Mouse (Mus musculus) hindbrain, embryonic 16.5 days (tissue): ENCODE data around the gene Fbxo36. TPM values are rescaled to one million over a fixed set of nuclear protein-coding genes. Genes with fewer than 3 reads are reported as not detected.

Experiments
- ATAC-seq: fragments of 200-750 bp; cut with Nextera tagmentation; 2 replicates; pipeline ENCODE4 v1.8.0; 2017; ENCODE audit warnings: moderate TSS enrichment, moderate library complexity
- H3K27ac ChIP-seq: fragments of 300-500 bp; sonication (generic); 2 replicates; pipeline ENCODE4 v1.5.1; 2014; ENCODE audit warnings: low read depth, mild to moderate bottlenecking, control low read depth, low read length, moderate library complexity
- H3K27me3 ChIP-seq: fragments of 300-500 bp; sonication (generic); replicated peaks from 2 replicates; pipeline ENCODE4 v1.6.1; 2014; ENCODE audit warnings: low read length; ENCODE audit not compliant: control insufficient read depth, insufficient read depth
- H3K36me3 ChIP-seq: fragments of 300-500 bp; sonication (generic); 2 replicates; pipeline ENCODE4 v1.6.1; 2014; ENCODE audit warnings: mild to moderate bottlenecking, low read length, moderate library complexity, mixed read lengths; ENCODE audit not compliant: control insufficient read depth, insufficient read depth
- H3K4me1 ChIP-seq: fragments of 300-500 bp; sonication (generic); 2 replicates; pipeline ENCODE4 v1.6.1; 2014; ENCODE audit warnings: low read depth, low read length; ENCODE audit not compliant: control insufficient read depth, insufficient read depth
- H3K4me2 ChIP-seq: fragments of 300-500 bp; sonication (generic); 2 replicates; pipeline ENCODE4 v1.6.1; 2014; ENCODE audit warnings: mild to moderate bottlenecking, low read length, control low read depth, moderate library complexity
- H3K4me3 ChIP-seq: fragments of 300-500 bp; sonication (generic); 2 replicates; pipeline ENCODE4 v1.5.1; 2014; ENCODE audit warnings: mild to moderate bottlenecking, low read length, control low read depth, moderate library complexity
- H3K9ac ChIP-seq: fragments of 300-500 bp; sonication (generic); 2 replicates; pipeline ENCODE4 v1.6.1; 2014; ENCODE audit warnings: low read depth, mild to moderate bottlenecking, control low read depth, low read length, moderate library complexity
- H3K9me3 ChIP-seq: fragments of 300-500 bp; sonication (generic); 2 replicates; pipeline ENCODE4 v1.6.1; 2014; ENCODE audit warnings: mild to moderate bottlenecking, low read length, moderate library complexity; ENCODE audit not compliant: control insufficient read depth
- WGBS: fragments of 180-500 bp; shearing (Covaris S2); extraction: QIAGEN DNeasy Blood & Tissue Kit; methylation state at CpG from one replicate; pipeline ENCODE4 v1.1.7; 2014; 5-methylcytosine and 5-hydroxymethylcytosine counted together
- polyA plus RNA-seq: library from polyadenylated mRNA; unstranded; fragments of >200 nt; fragmentation: Nextera tagmentation; extraction: Ambion mirVana; gene quantifications from 2 replicates; pipeline ENCODE4 v1.2.1, GENCODE M21; 2015

The Fbxo36 gene
- polyA plus RNA-seq, 1 experiment from 2014 or later: 6.1 TPM

GRCm38 (mm10) chr1:84881248-84882065 is 41.8 kb downstream of the Fbxo36 start:
- no peak overlapping the region for H3K4me3 ChIP-seq
- H3K27me3 ChIP-seq: no peaks in the 10 kb centered on the region
- 66% methylated on average over 11 of the region's 11 CpGs for WGBS

DNA sequence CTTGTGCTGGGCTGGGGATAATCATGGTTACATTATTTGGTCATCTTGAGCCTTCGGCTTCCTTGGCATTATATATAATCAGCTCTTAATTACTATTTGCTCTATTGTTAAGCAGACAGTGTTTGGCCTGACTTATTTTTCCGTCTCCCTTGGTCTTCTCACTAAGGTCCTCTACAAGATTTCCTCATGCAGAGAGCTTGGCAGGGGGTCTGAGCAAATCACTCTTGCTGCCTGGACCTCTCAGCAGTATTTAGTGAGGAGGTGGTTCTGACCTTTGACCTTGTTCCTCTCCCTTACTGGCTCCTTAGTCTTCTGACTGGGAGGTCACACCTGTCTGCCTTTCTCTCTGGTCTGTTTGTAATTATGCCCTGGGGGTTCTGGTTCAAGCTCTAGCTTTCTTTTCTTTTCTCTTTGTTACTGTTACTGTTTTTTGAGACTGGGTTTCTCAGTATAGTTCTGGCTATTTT is 42.5 kb downstream of the Fbxo36 start:
- Histone ChIP-seq H3K9me3 (no peaks in the 10 kb centered on the region), H3K4me1 (no peaks in the 10 kb centered on the region), H3K4me2 (no peak overlapping the region), H3K4me3 (no peak overlapping the region), H3K36me3 (no peaks in the 10 kb centered on the region), H3K27me3 (no peaks in the 10 kb centered on the region), H3K9ac (no peak overlapping the region), H3K27ac (no peak overlapping the region)
- 39% methylated on average over 2 of the region's 2 CpGs for WGBS
- ATAC-seq: no peak

More at GRCm38 (mm10) chr1:84881248-84882065, 41.8 kb downstream of the Fbxo36 start:
- no peaks in the 10 kb centered on the region for H3K9me3 ChIP-seq
- H3K9ac ChIP-seq: no peak overlapping the region
- no peak for ATAC-seq
- H3K4me2 ChIP-seq: no peak overlapping the region
- H3K4me1 ChIP-seq: no peaks in the 10 kb centered on the region
- no peak overlapping the region for H3K27ac ChIP-seq
- H3K36me3 ChIP-seq: no peaks in the 10 kb centered on the region

- H3K4me1 ChIP-seq: no peaks in the 10 kb centered on the region
- H3K9me3 ChIP-seq: no peaks in the 10 kb centered on the region
- no peak for ATAC-seq
- H3K4me3 ChIP-seq: no peak overlapping the region
- 96% methylated on average over 4 of the region's 4 CpGs for WGBS
- H3K36me3 ChIP-seq: no peaks in the 10 kb centered on the region
- no peak overlapping the region for H3K27ac ChIP-seq
- H3K9ac ChIP-seq: no peak overlapping the region
- H3K4me2 ChIP-seq: no peak overlapping the region
- H3K27me3 ChIP-seq: no peaks in the 10 kb centered on the region
Measured at GRCm38 (mm10) chr1:84882937-84883336, 43.3 kb downstream of the Fbxo36 start.

DNA sequence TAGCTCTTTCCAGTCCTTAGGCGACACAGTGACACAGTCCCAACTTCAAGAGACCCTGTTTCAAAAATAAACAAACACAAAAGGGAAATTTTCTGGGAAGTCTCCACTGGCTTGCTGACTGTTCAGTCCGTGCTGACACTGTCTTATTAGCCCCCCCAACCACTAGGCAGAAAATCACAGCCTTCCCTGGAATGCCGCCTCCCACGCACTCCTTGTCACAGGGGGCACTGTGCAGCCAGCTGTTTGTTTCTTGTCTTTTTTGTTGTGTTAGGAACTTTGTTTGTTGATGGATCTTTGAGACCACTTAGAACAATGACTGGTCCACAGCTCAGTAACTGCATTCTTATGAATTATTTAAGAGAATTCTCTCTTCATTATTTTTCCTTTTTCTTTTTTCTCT is 44.2 kb downstream of the Fbxo36 start:
- no peak overlapping the region for H3K4me3 ChIP-seq
- no peaks in the 10 kb centered on the region for H3K4me1 ChIP-seq
- no peaks in the 10 kb centered on the region for H3K27me3 ChIP-seq
- ATAC-seq: no peak
- no peak overlapping the region for H3K4me2 ChIP-seq
- no peaks in the 10 kb centered on the region for H3K36me3 ChIP-seq
- H3K9ac ChIP-seq: no peak overlapping the region
- no peak overlapping the region for H3K27ac ChIP-seq
- 61% methylated on average over 4 of the region's 4 CpGs for WGBS
- H3K9me3 ChIP-seq: no peaks in the 10 kb centered on the region

DNA sequence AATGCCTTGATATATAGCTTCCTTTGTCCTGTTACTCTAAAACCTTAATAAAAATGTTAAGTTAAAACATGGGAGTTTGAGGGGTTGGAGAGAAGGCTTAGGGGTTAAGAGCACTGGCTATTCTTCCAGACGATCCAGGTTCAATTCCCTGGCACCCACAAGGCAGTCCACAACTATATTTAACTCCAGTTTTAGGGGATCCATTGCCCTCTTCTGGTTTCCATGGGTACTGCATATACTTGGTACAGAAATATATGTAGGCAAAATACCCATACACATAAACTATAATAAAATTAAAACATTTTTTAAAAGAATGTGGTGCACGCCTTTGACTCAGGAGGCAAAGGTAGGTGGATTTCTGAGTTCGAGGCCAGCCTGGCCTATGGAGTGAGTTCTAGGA is 45.5 kb downstream of the Fbxo36 start:
- Histone ChIP-seq H3K4me3 (no peak overlapping the region), H3K4me1 (no peaks in the 10 kb centered on the region; the same call in 1 of the 2 replicates), H3K27ac (no peak overlapping the region), H3K9me3 (no peaks in the 10 kb centered on the region), H3K4me2 (no peak overlapping the region), H3K27me3 (no peaks in the 10 kb centered on the region), H3K36me3 (no peaks in the 10 kb centered on the region), H3K9ac (no peak overlapping the region)
- ATAC-seq: no peak
- WGBS: 82% methylated on average over 3 of the region's 3 CpGs

DNA sequence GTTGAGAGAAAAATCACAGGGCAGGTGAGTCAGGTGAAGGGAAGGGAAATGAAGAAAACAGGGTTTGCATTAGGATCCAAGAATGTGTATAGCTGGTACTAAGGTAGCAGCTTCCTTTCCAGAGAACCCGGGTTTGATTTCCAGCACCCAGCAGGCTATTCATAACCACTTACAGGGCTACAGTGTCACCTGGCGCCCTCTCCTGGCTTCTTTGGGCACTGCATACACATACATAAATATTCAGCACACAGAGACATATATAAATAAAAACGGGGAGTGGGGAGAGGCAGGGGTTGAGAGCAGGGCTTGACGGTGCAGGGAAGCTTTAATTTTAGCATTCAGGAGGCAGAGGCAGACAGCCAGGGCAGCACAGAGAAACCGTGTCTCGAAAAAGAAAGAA is 46.3 kb downstream of the Fbxo36 start:
- WGBS: 88% methylated on average over 6 of the region's 6 CpGs
- H3K4me1 ChIP-seq: no peaks in the 10 kb centered on the region; the same call in 1 of the 2 replicates
- no peaks in the 10 kb centered on the region for H3K9me3 ChIP-seq
- H3K27ac ChIP-seq: no peak overlapping the region
- H3K27me3 ChIP-seq: no peaks in the 10 kb centered on the region
- no peak overlapping the region for H3K9ac ChIP-seq
- H3K4me2 ChIP-seq: no peak overlapping the region
- ATAC-seq: no peak
- no peak overlapping the region for H3K4me3 ChIP-seq
- no peaks in the 10 kb centered on the region for H3K36me3 ChIP-seq

GRCm38 (mm10) chr1:84889330-84890004 is 49.8 kb downstream of the Fbxo36 start:
- Histone ChIP-seq H3K4me3 (no peak overlapping the region), H3K36me3 (no peaks in the 10 kb centered on the region), H3K27me3 (no peaks in the 10 kb centered on the region), H3K4me2 (peak overlapping the region; percentile 11), H3K27ac (peak overlapping the region; percentile 29; the same call in 1 of the 2 replicates), H3K4me1 (no peaks in the 10 kb centered on the region; the same call in 1 of the 2 replicates), H3K9ac (no peak overlapping the region), H3K9me3 (no peaks in the 10 kb centered on the region)
- 49% methylated on average over 8 of the region's 8 CpGs for WGBS
- 0 out of 2 replicates have a peak, but pooled peaks have one; percentile 41 for ATAC-seq

- WGBS: 12% methylated on average over 7 of the region's 7 CpGs
- H3K9ac ChIP-seq: no peak overlapping the region
- no peaks in the 10 kb centered on the region for H3K27me3 ChIP-seq
- H3K4me1 ChIP-seq: no peaks in the 10 kb centered on the region; the same call in 1 of the 2 replicates
- H3K36me3 ChIP-seq: no peaks in the 10 kb centered on the region
- ATAC-seq: peak; percentile 77
- H3K4me2 ChIP-seq: peak overlapping the region; percentile 11
- H3K9me3 ChIP-seq: no peaks in the 10 kb centered on the region
- no peak overlapping the region for H3K4me3 ChIP-seq
- H3K27ac ChIP-seq: no peak overlapping the region
Measured at GRCm38 (mm10) chr1:84890005-84890393, 50.4 kb downstream of the Fbxo36 start.

DNA sequence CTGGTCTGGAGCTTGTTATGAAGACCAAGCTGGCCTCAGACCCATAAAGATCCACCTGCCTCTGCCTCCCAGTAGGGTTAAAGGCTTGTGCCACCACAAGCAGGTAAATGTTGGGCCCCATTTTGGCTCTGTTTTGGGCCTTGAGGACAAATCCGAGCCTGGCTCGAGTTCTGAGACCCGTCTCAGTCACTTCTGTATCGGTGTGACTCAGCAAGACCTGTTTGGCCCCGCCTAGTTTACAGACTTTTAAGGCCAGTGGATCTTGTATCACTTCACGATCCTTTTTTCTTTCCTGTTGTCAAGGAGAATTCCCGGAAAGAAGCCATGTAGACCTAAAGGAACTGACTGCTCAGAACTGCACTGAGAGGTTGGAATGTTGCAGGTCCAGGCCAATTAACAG is 50.9 kb downstream of the Fbxo36 start:
- Histone ChIP-seq H3K9me3 (no peaks in the 10 kb centered on the region), H3K4me1 (no peaks in the 10 kb centered on the region; the same call in 1 of the 2 replicates), H3K4me3 (no peak overlapping the region), H3K27me3 (no peaks in the 10 kb centered on the region), H3K9ac (no peak overlapping the region), H3K4me2 (no peak overlapping the region), H3K27ac (no peak overlapping the region), H3K36me3 (no peaks in the 10 kb centered on the region)
- ATAC-seq: no peak
- 80% methylated on average over 7 of the region's 7 CpGs for WGBS
